Mouse (Mus musculus) liver, embryonic 14.5 days (tissue): ENCODE results near the gene Ctnnbip1. TPM values are rescaled to one million over a fixed set of nuclear protein-coding genes. Genes with fewer than 3 reads are reported as not detected.

ENCODE experiments used
- ATAC-seq: fragments of 200-750 bp; cut with Nextera tagmentation; 2 replicates; pipeline ENCODE4 v1.8.0; 2017; ENCODE audit warnings: moderate number of reproducible peaks, mild to moderate bottlenecking, moderate library complexity; ENCODE audit not compliant: insufficient read depth
- DNase-seq, 3 experiments: peaks; one replicate each; pipeline ENCODE4 v3.0.0-alpha.2; 2012 to 2013; ENCODE audit warnings: low read depth in 3 of 3, low spot score in 3 of 3
- H3K27ac ChIP-seq: fragments of 300-500 bp; sonication (generic); 2 replicates; pipeline ENCODE4 v1.5.1; 2014; ENCODE audit warnings: moderate library complexity, mild to moderate bottlenecking, control low read depth, inconsistent platforms
- H3K27me3 ChIP-seq: fragments of 300-500 bp; sonication (generic); 2 replicates; pipeline ENCODE4 v1.6.1; 2014; ENCODE audit warnings: mild to moderate bottlenecking, low read length, moderate library complexity; ENCODE audit not compliant: control insufficient read depth, insufficient read depth
- H3K36me3 ChIP-seq: fragments of 300-500 bp; sonication (generic); replicated peaks from 2 replicates; pipeline ENCODE4 v1.6.1; 2014; ENCODE audit warnings: low read depth; ENCODE audit not compliant: control insufficient read depth, insufficient read depth
- H3K4me1 ChIP-seq, 2 experiments: fragments of 200-500 bp in 1 of 2; fragments of 300-500 bp in 1 of 2; sonication (generic) in 1 of 2; replicated peaks; 2 replicates each; pipeline ENCODE4 v1.6.1; 2012 to 2014; ENCODE audit warnings: antibody characterized with exemption in 1 of 2, inconsistent platforms in 1 of 2, low read length in 1 of 2; ENCODE audit not compliant: control insufficient read depth in 2 of 2, insufficient read depth in 2 of 2
- H3K4me2 ChIP-seq: fragments of 300-500 bp; sonication (generic); 2 replicates; pipeline ENCODE4 v1.6.1; 2014; ENCODE audit warnings: low read depth, mild to moderate bottlenecking, control low read depth, moderate library complexity
- H3K4me3 ChIP-seq, 2 experiments: fragments of 200-500 bp in 1 of 2; fragments of 300-500 bp in 1 of 2; sonication (generic) in 1 of 2; 2 replicates each; pipeline ENCODE4 v1.5.1; 2012 to 2014; ENCODE audit warnings: low read depth in 2 of 2, low read length in 2 of 2, mild to moderate bottlenecking in 2 of 2, control low read depth in 1 of 2, inconsistent platforms in 1 of 2, moderate library complexity in 1 of 2; ENCODE audit not compliant: insufficient read depth in 1 of 2
- H3K9ac ChIP-seq: fragments of 300-500 bp; sonication (generic); replicated peaks from 2 replicates; pipeline ENCODE4 v1.6.1; 2014; ENCODE audit warnings: mild to moderate bottlenecking, control low read depth, moderate library complexity
- H3K9me3 ChIP-seq: fragments of 300-500 bp; sonication (generic); 2 replicates; pipeline ENCODE4 v1.6.1; 2016; ENCODE audit warnings: low read length, mixed read lengths; ENCODE audit not compliant: control insufficient read depth
- CTCF ChIP-seq: IDR thresholded peaks from 2 replicates; pipeline ENCODE4 v1.5.1; 2016; ENCODE audit warnings: antibody characterized with exemption, low read depth, control low read depth
- EP300 ChIP-seq: IDR thresholded peaks from 2 replicates; pipeline ENCODE4 v1.6.1; 2016; ENCODE audit warnings: antibody characterized with exemption, low read depth
- WGBS: fragments of 180-500 bp; shearing (Covaris S2); extraction: QIAGEN DNeasy Blood & Tissue Kit; methylation state at CpG from one replicate; pipeline ENCODE4 v1.1.7; 2014; ENCODE audit not compliant: insufficient replicate concordance; 5-methylcytosine and 5-hydroxymethylcytosine counted together
- polyA plus RNA-seq, 2 experiments: library from polyadenylated mRNA; depleted of rRNA in 1 of 2; stranded (reverse) in 1 of 2; unstranded in 1 of 2; fragments of >200 nt; fragmentation: Nextera tagmentation in 1 of 2; extraction: Ambion mirVana in 1 of 2; gene quantifications; 2 replicates each; pipeline versions ENCODE4 v1.2.1 to v1.2.3; 2012 to 2014

Gene Ctnnbip1
- polyA plus RNA-seq, 2 experiments = 2.2 to 4.0 TPM

DNA sequence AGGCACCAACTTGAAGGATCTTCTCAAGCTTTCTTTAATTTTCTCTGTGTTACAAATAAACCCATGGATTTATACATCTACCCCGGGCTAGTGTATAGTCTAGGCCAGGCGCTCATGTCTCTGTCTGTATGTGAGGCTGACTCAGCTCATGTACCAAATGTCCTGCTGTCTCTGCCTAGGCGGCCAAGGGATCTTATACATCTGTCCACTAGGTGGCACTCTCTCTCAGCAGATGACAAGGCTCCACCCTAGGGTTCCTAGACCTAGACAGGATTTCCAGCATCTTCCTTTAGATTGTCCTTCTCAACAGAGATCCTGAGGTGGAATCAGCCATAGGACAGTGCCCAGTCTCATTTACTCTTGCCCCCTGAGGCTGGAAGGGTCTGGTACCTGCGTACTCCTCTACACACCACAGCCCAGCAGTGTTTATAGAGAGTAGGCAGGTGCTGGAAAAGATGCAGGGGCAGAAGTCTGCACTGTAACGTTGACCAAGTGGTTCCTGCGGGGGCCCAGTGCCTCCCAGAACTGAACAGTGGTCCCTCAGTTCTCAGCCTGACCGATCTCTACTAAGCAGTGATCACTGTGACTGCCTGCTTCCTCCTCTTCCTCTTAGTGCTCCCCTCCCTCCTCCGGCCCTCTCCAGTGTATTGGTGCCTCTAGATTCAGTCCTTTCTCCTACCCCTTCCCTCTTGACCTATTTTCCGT is 31.3 kb downstream of the Ctnnbip1 start:
- no peak overlapping the region for H3K4me3 ChIP-seq
- no peaks in the 10 kb centered on the region for H3K9me3 ChIP-seq
- peak; percentile 92 for TF ChIP-seq CTCF
- TF ChIP-seq EP300 = no peak
- H3K27ac ChIP-seq = no peak overlapping the region
- no peak for ATAC-seq
- no peaks in the 10 kb centered on the region for H3K36me3 ChIP-seq
- WGBS = 37% methylated on average over 9 of the region's 9 CpGs
- H3K4me1 ChIP-seq = no peaks in the 10 kb centered on the region
- H3K27me3 ChIP-seq = no peaks in the 10 kb centered on the region
- H3K9ac ChIP-seq = no peak overlapping the region
- no peak overlapping the region for H3K4me2 ChIP-seq
- DNase-seq = peak; percentile 49 to 55 (median 53)

DNA sequence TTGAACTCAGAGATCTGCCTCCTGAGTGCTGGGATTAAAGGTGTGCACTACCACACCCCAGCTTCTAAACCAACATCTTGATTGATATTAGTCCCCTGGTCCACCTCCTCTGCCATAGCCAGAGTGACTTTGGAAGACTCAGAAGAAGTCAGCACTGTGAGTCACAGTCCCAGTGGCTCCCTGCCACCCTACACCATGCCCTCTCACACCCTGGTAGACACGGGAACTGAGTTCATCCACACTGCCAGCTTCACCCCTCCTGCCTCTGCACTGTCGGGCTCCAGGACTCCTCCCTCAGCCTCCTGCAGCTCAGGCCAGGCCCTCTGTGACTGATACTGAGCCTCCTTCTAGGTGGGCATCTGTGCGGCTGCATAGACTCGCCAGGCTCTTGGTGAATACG is 32.8 kb downstream of the Ctnnbip1 start:
- Histone ChIP-seq H3K4me1 (no peaks in the 10 kb centered on the region), H3K36me3 (no peaks in the 10 kb centered on the region), H3K4me3 (no peak overlapping the region), H3K9me3 (no peaks in the 10 kb centered on the region), H3K27ac (no peak overlapping the region), H3K4me2 (no peak overlapping the region), H3K9ac (no peak overlapping the region), H3K27me3 (no peaks in the 10 kb centered on the region)
- no peak for DNase-seq
- no peak for ATAC-seq
- TF ChIP-seq EP300 = no peak
- TF ChIP-seq CTCF = no peak
- WGBS = 67% methylated on average over 5 of the region's 5 CpGs

DNA sequence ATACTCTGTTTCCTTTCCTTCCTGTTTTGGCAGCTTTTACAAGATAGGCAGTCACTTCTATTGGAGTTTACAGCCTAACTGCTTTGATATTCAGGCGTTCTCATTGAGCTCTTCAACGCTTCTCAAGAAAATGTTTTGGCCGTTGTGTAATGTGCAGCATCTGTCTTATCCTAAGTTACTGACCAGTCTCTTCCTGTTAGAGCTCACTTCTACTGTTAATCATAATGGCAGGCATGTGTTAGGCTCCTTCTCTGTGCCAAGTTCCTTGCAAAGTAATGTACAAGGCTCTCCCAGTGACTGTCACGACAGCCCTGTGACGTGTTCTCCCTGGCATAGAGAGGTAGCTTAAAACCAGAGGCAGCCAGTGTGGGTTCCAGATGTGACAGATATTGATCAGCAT is 33.7 kb downstream of the Ctnnbip1 start:
- no peak overlapping the region for H3K4me3 ChIP-seq
- H3K27me3 ChIP-seq = no peaks in the 10 kb centered on the region
- no peaks in the 10 kb centered on the region for H3K4me1 ChIP-seq
- no peaks in the 10 kb centered on the region for H3K9me3 ChIP-seq
- DNase-seq (no peak), ATAC-seq (no peak)
- H3K9ac ChIP-seq = no peak overlapping the region
- TF ChIP-seq CTCF = no peak
- no peak for TF ChIP-seq EP300
- H3K4me2 ChIP-seq = no peak overlapping the region
- H3K36me3 ChIP-seq = no peaks in the 10 kb centered on the region
- WGBS = 73% methylated on average over 5 of the region's 5 CpGs
- H3K27ac ChIP-seq = no peak overlapping the region

DNA sequence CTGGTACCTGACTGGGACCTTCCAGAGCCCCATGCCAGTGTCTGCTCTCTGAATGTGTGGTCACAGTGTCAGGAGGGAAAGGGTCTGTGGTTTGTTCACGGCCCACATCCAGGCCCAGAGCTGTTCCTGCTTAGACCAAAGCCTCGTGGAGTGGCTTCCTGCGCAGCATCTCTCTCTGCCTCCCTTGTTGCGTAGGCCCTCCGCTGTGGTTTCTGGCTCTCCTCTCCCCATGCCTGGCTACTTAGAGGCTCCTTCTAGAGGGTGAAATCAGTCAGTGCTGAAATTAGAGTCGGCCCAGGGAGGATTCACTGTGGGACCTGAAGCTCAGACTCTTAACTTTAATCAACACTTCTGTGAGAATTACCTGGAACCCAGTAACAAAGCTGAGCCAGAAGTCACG is 35.8 kb downstream of the Ctnnbip1 start:
- no peak overlapping the region for H3K4me2 ChIP-seq
- H3K9ac ChIP-seq = no peak overlapping the region
- ATAC-seq (no peak), DNase-seq (no peak)
- no peak overlapping the region for H3K4me3 ChIP-seq
- H3K9me3 ChIP-seq = no peaks in the 10 kb centered on the region
- no peaks in the 10 kb centered on the region for H3K36me3 ChIP-seq
- no peak for TF ChIP-seq EP300
- no peak for TF ChIP-seq CTCF
- H3K27ac ChIP-seq = no peak overlapping the region
- WGBS = 38% methylated on average over 7 of the region's 7 CpGs
- no peaks in the 10 kb centered on the region for H3K4me1 ChIP-seq
- no peaks in the 10 kb centered on the region for H3K27me3 ChIP-seq

DNA sequence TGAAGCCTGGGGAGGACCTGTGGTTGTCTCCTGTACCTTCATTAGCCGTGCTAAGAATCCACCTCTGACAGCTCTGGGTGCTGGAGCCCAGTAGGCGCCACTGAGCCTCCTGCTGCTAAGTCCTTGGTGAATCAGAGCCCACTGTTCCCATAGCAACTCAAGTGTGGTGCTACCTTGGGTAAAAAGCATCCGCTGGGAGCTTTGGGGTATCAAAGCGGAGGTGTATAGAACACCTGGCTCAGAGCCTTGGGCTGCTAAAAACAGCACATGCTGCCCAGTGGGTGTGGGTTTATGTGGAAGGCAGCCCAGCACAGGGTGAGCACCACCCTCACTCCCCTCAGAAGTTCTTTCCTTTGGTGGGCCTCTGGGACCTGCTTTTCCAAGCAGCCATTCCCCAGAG is 38.1 kb downstream of the Ctnnbip1 start:
- 62% methylated on average over 4 of the region's 4 CpGs for WGBS
- Histone ChIP-seq H3K27ac (no peak overlapping the region), H3K27me3 (no peaks in the 10 kb centered on the region), H3K36me3 (no peaks in the 10 kb centered on the region), H3K9ac (no peak overlapping the region), H3K4me3 (no peak overlapping the region), H3K9me3 (no peaks in the 10 kb centered on the region), H3K4me2 (no peak overlapping the region), H3K4me1 (no peaks in the 10 kb centered on the region)
- no peak for TF ChIP-seq EP300
- no peak for TF ChIP-seq CTCF
- no peak for DNase-seq
- no peak for ATAC-seq
